Comparison of ENCODE assay signal across 9 mouse cellular contexts in genomic region chr2:147927792-147928670, GRCm38 (mm10).
A peak's percentile ranks its signal among the peaks of the same experiment; 100 is the strongest.
DNase-seq lines count a peak whose midpoint lies in the region; ATAC-seq and TF ChIP-seq lines count a peak whose summit lies in the region.
"Had no signal": no experiment of that assay in that cellular context is flagged by ENCODE, and none has a peak within 500 bp of the region (broad histone marks: within the 10 kb centered on the region; RNA-seq: fewer than 3 reads in every experiment).

No protein-coding gene starts in this region.

- H3K9ac ChIP-seq in intestine, postnatal 0 days (ENCODE audit: low read depth, low read length) = no peak overlapping the region

- H3K4me3 ChIP-seq in intestine, postnatal 0 days (ENCODE audit: low read depth, low read length) = no peak overlapping the region
- H3K4me3 ChIP-seq: megakaryocyte, embryonic 14.5 days had no signal

- H3K4me2 ChIP-seq in intestine, postnatal 0 days (replicated peaks; ENCODE audit: low read depth) = no peak overlapping the region

- H3K36me3 ChIP-seq in intestine, postnatal 0 days (ENCODE audit: control insufficient read depth, insufficient read depth) = no peaks in the 10 kb centered on the region

- 60% methylated on average over 10 of the region's 10 CpGs for WGBS in intestine, postnatal 0 days

- TF ChIP-seq CTCF in intestine, postnatal 0 days (IDR thresholded peaks at IDR 0.05; ENCODE audit: low read depth) = no peak

- H3K9me3 ChIP-seq in intestine, postnatal 0 days (ENCODE audit: control insufficient read depth) = no peaks in the 10 kb centered on the region
- H3K9me3 ChIP-seq: megakaryocyte, embryonic 14.5 days had no signal

- H3K4me1 ChIP-seq in intestine, postnatal 0 days (replicated peaks; ENCODE audit: control insufficient read depth, insufficient read depth, low read length) = no peaks in the 10 kb centered on the region
- H3K4me1 ChIP-seq: megakaryocyte, embryonic 14.5 days had no signal

- no peak overlapping the region for H3K27ac ChIP-seq in intestine, postnatal 0 days (ENCODE audit: low read depth, low read length)

- peak; percentile 4 for DNase-seq in left cerebral cortex, adult 11 months (ENCODE audit: low spot score)
- DNase-seq in left cerebral cortex, adult 8-10 months (ENCODE audit: low spot score in 2 of 2) = no peak
- DNase-seq in fibroblast of lung, adult 2 months (ENCODE audit: low read depth) = peak; percentile 72
- peak; percentile 31 to 61 for DNase-seq in kidney, postnatal 4 days
- peak; percentile 44 to 60 for DNase-seq in lung, postnatal 4 days
- DNase-seq in heart, adult 9 months (ENCODE audit: low spot score in 2 of 2) = no peak
- DNase-seq in B cell, adult 2 months = no peak

- H3K27me3 ChIP-seq in intestine, postnatal 0 days (replicated peaks; ENCODE audit: control insufficient read depth, insufficient read depth, low read length) = 0 out of 2 replicates have a peak, but pooled peaks cover 2% of the 10 kb centered on the region
- H3K27me3 ChIP-seq: megakaryocyte, embryonic 14.5 days had no signal

- ATAC-seq in intestine, postnatal 0 days = no peak

Comparison
In these comparisons a context has a peak if more than half of its experiments do, and no peak if none do; other contexts are left out.
1. DNase-seq: peak in left cerebral cortex, adult 11 months (single experiment), fibroblast of lung, adult 2 months (single experiment), kidney, postnatal 4 days (2 of 2) and lung, postnatal 4 days (2 of 2); none in left cerebral cortex, adult 8-10 months (0 of 2), heart, adult 9 months (0 of 2) and B cell, adult 2 months (0 of 2).